Mouse (Mus musculus): ENCODE results near the gene Gatad1.
"Not testable (repeated sequence)": the region's sequence is repeated elsewhere in the genome, so short reads cannot be mapped to it uniquely, and the experiment has no call there.

Gatad1 gene

GRCm38 (mm10) chr5:3657085-3657484, at the start of gene Gatad1:
Gatad1 (minus strand) TSS chr5:3657185.
- no peak for DNase-seq (ENCODE audit: low spot score in 2 of 2)

- no peak for DNase-seq (ENCODE audit: low spot score in 2 of 2)
Observed at GRCm38 (mm10) chr5:3702180-3702579, 45.2 kb upstream of the Gatad1 start.

GRCm38 (mm10) chr5:3700025-3700424, 43.0 kb upstream of the Gatad1 start:
- no peak for DNase-seq (ENCODE audit: low spot score in 2 of 2)

- no peak for DNase-seq (ENCODE audit: low spot score in 2 of 2)
Observed at GRCm38 (mm10) chr5:3696031-3696430, 39.0 kb upstream of the Gatad1 start.

GRCm38 (mm10) chr5:3695191-3695590, 38.2 kb upstream of the Gatad1 start:
- no peak for DNase-seq (ENCODE audit: low spot score in 2 of 2)

GRCm38 (mm10) chr5:3692956-3693355, 36.0 kb upstream of the Gatad1 start:
- no peak for DNase-seq (ENCODE audit: low spot score in 2 of 2)

- DNase-seq (ENCODE audit: low spot score in 2 of 2), result no peak
Observed at GRCm38 (mm10) chr5:3691283-3691682, 34.3 kb upstream of the Gatad1 start.

- no peak for DNase-seq (ENCODE audit: low spot score in 2 of 2)
Observed at GRCm38 (mm10) chr5:3688298-3688697, 31.3 kb upstream of the Gatad1 start.

- no peak for DNase-seq (ENCODE audit: low spot score in 2 of 2)
Observed at GRCm38 (mm10) chr5:3669938-3670554, 13.1 kb upstream of the Gatad1 start.

GRCm38 (mm10) chr5:3666585-3666984, 9.6 kb upstream of the Gatad1 start:
- no peak for DNase-seq (ENCODE audit: low spot score in 2 of 2)

GRCm38 (mm10) chr5:3665225-3665624, 8.2 kb upstream of the Gatad1 start:
- no peak for DNase-seq (ENCODE audit: low spot score in 2 of 2)

GRCm38 (mm10) chr5:3653801-3654200, 3.2 kb downstream of the Gatad1 start:
- no peak for DNase-seq (ENCODE audit: low spot score in 2 of 2)

- not testable (repeated sequence) for DNase-seq (ENCODE audit: low spot score in 2 of 2)
Observed at GRCm38 (mm10) chr5:3652903-3653575, 3.9 kb downstream of the Gatad1 start.

- no peak for DNase-seq (ENCODE audit: low spot score in 2 of 2)
Observed at GRCm38 (mm10) chr5:3651621-3652020, 5.4 kb downstream of the Gatad1 start.

GRCm38 (mm10) chr5:3650881-3651280, 6.1 kb downstream of the Gatad1 start, which contains the start of gene Tmbim7:
Tmbim7 (plus strand) TSS chr5:3651181.
- no peak for DNase-seq (ENCODE audit: low spot score in 2 of 2)

GRCm38 (mm10) chr5:3648849-3649210, 8.2 kb downstream of the Gatad1 start:
- no peak for DNase-seq (ENCODE audit: low spot score in 2 of 2)

GRCm38 (mm10) chr5:3648206-3648848, 8.7 kb downstream of the Gatad1 start:
- DNase-seq (ENCODE audit: low spot score in 2 of 2), result no peak

- peak; percentile 81 to 84 for DNase-seq (ENCODE audit: low spot score in 2 of 2)
Observed at GRCm38 (mm10) chr5:3647708-3648121, 9.3 kb downstream of the Gatad1 start.

- no peak for DNase-seq (ENCODE audit: low spot score in 2 of 2)
Observed at GRCm38 (mm10) chr5:3646991-3647707, 9.8 kb downstream of the Gatad1 start.

- DNase-seq (ENCODE audit: low spot score in 2 of 2), result no peak
Observed at GRCm38 (mm10) chr5:3646539-3646938, 10.4 kb downstream of the Gatad1 start.

GRCm38 (mm10) chr5:3645326-3645725, 11.7 kb downstream of the Gatad1 start:
- no peak for DNase-seq (ENCODE audit: low spot score in 2 of 2)

GRCm38 (mm10) chr5:3644621-3645020, 12.4 kb downstream of the Gatad1 start:
- DNase-seq (ENCODE audit: low spot score in 2 of 2), result no peak
